Comparison of ENCODE assay signal across 13 mouse cellular contexts in genomic region chr5:37064454-37065449, GRCm38 (mm10). TPM values are rescaled to one million over a fixed set of nuclear protein-coding genes. Genes with fewer than 3 reads are reported as not detected.
A peak's percentile ranks its signal among the peaks of the same experiment; 100 is the strongest.
DNase-seq lines count a peak whose midpoint lies in the region; ATAC-seq and TF ChIP-seq lines count a peak whose summit lies in the region.
"Had no signal": no experiment of that assay in that cellular context is flagged by ENCODE, and none has a peak within 500 bp of the region (broad histone marks: within the 10 kb centered on the region; RNA-seq: fewer than 3 reads in every experiment).

No protein-coding gene starts in this region.

- no peaks in the 10 kb centered on the region for H3K27me3 ChIP-seq in lung, postnatal 0 days (replicated peaks; ENCODE audit: insufficient read depth, low read length)

- H3K27ac ChIP-seq in layer of hippocampus, adult 2 months, result peak overlapping the region; percentile 84
- no peak overlapping the region for H3K27ac ChIP-seq in lung, postnatal 0 days (ENCODE audit: low read length)
- H3K27ac ChIP-seq: kidney, postnatal 0 days had no signal

- TF ChIP-seq CTCF in layer of hippocampus, adult 2 months (conservative IDR thresholded peaks at IDR 0.05), result no peak
- no peak for TF ChIP-seq CTCF in lung, postnatal 0 days (IDR thresholded peaks at IDR 0.05)

- H3K4me1 ChIP-seq in lung, postnatal 0 days (ENCODE audit: insufficient read depth, low read depth, low read length), result no peaks in the 10 kb centered on the region

- TF ChIP-seq EP300 in lung, postnatal 0 days (IDR thresholded peaks at IDR 0.05), result no peak

- no peak overlapping the region for H3K4me2 ChIP-seq in lung, postnatal 0 days (replicated peaks; ENCODE audit: low read depth, low read length)
- H3K4me2 ChIP-seq: heart, embryonic 11.5 days had no signal

- H3K4me3 ChIP-seq in layer of hippocampus, adult 2 months, result no peak overlapping the region
- H3K4me3 ChIP-seq in lung, postnatal 0 days (ENCODE audit: low read depth, low read length), result no peak overlapping the region

- peak; percentile 39 to 41 for DNase-seq in layer of hippocampus, adult 2 months (ENCODE audit: low spot score in 2 of 2)
- DNase-seq in layer of hippocampus, postnatal 36 days, result no peak
- peak; percentile 21 to 53 for DNase-seq in urinary bladder, postnatal 36 days (ENCODE audit: low spot score in 2 of 2)
- DNase-seq in urinary bladder, postnatal 25 days (ENCODE audit: low spot score), result no peak
- DNase-seq in kidney, adult 9 months, result peak; percentile 37
- no peak for DNase-seq in lung, postnatal 0 days (ENCODE audit: low spot score)
- no peak for DNase-seq in adipocyte (ENCODE audit: low spot score)
- DNase-seq: lung, postnatal 4 days had no signal

- no peak for ATAC-seq in lung, postnatal 0 days
- ATAC-seq in erythroid progenitor cell, adult 5-6 weeks (replicated peaks; ENCODE audit: low FRiP score, poor library complexity, severe bottlenecking), result no peak

- no peaks in the 10 kb centered on the region for H3K36me3 ChIP-seq in lung, postnatal 0 days (ENCODE audit: insufficient read depth, low read length)

- no peak overlapping the region for H3K9ac ChIP-seq in lung, postnatal 0 days (replicated peaks; ENCODE audit: low read depth)

- H3K9me3 ChIP-seq in lung, postnatal 0 days (ENCODE audit: low read length), result no peaks in the 10 kb centered on the region

- WGBS in lung, postnatal 0 days, result 69% methylated on average over 13 of the region's 13 CpGs

RNA-seq across cellular contexts. Expression of gene Gm1043, which starts 20.4 kb away (rescaled TPM):
- total RNA-seq in layer of hippocampus, adult 2 months (2021), result 10 to 100 TPM; 31.8 to 33.1 TPM
- total RNA-seq in layer of hippocampus, postnatal 36 days (2021), result 10 to 100 TPM; 28.7 to 32.6 TPM
- polyA plus RNA-seq in lung, postnatal 0 days (2015; fragmentation: Nextera tagmentation; extraction: Ambion mirVana), result not detected in 2 replicates
- total RNA-seq in erythroid progenitor cell, adult 5-6 weeks (2015; ENCODE audit: low replicate concordance), result 1.7 TPM in 1 of 2 replicates, not detected in the other
- 0.08 and 0.77 TPM in 2 replicates for total RNA-seq in erythroid progenitor cell, adult 5-6 weeks (2017; ENCODE audit: low replicate concordance)
- total RNA-seq: common myeloid progenitor, adult 5-6 weeks; liver, adult 2 months had no signal
- polyA plus RNA-seq: heart, embryonic 11.5 days; kidney, postnatal 0 days had no signal

Comparison
In these comparisons a context has a peak if more than half of its experiments do, and no peak if none do; other contexts are left out.
1. DNase-seq: peak in layer of hippocampus, adult 2 months (2 of 2), urinary bladder, postnatal 36 days (2 of 2) and kidney, adult 9 months (single experiment); none in layer of hippocampus, postnatal 36 days (0 of 2), urinary bladder, postnatal 25 days (single experiment), lung, postnatal 0 days (single experiment) and adipocyte (single experiment).
2. RNA of gene Gm1043, which starts 20.4 kb away (total RNA-seq): 31.8 to 33.1 TPM in layer of hippocampus, adult 2 months and 28.7 to 32.6 TPM in layer of hippocampus, postnatal 36 days; 0.08 to 1.7 TPM in erythroid progenitor cell, adult 5-6 weeks; every median in the first group is over 10 times any median in the second.